Mouse (Mus musculus) heart, embryonic 15.5 days (tissue): Measurements from ENCODE around the gene Pygo1. TPM values are rescaled to one million over a fixed set of nuclear protein-coding genes. Genes with fewer than 3 reads are reported as not detected.

ENCODE experiments used
- ATAC-seq: fragments of 200-750 bp; cut with Nextera tagmentation; replicated peaks from 2 replicates; pipeline ENCODE4 v1.8.0; 2017; ENCODE audit warnings: low read depth, moderate TSS enrichment; ENCODE audit not compliant: insufficient number of reproducible peaks, insufficient read depth, low FRiP score
- H3K27ac ChIP-seq: fragments of 300-500 bp; sonication (generic); 2 replicates; pipeline ENCODE4 v1.5.1; 2015; ENCODE audit warnings: mild to moderate bottlenecking, inconsistent platforms
- H3K27me3 ChIP-seq: fragments of 300-500 bp; sonication (generic); 2 replicates; pipeline ENCODE4 v1.6.1; 2015; ENCODE audit warnings: inconsistent platforms
- H3K36me3 ChIP-seq: fragments of 300-500 bp; sonication (generic); 2 replicates; pipeline ENCODE4 v1.6.1; 2015; ENCODE audit warnings: mild to moderate bottlenecking, inconsistent platforms
- H3K4me1 ChIP-seq: fragments of 300-500 bp; sonication (generic); replicated peaks from 2 replicates; pipeline ENCODE4 v1.6.1; 2015; ENCODE audit warnings: inconsistent platforms
- H3K4me2 ChIP-seq: fragments of 300-500 bp; sonication (generic); 2 replicates; pipeline ENCODE4 v1.6.1; 2015; ENCODE audit warnings: inconsistent platforms, mild to moderate bottlenecking, moderate library complexity
- H3K4me3 ChIP-seq: fragments of 300-500 bp; sonication (generic); 2 replicates; pipeline ENCODE4 v1.5.1; 2015; ENCODE audit warnings: mild to moderate bottlenecking, inconsistent platforms
- H3K9ac ChIP-seq: fragments of 300-500 bp; sonication (generic); 2 replicates; pipeline ENCODE4 v1.6.1; 2015; ENCODE audit warnings: mild to moderate bottlenecking, inconsistent platforms
- H3K9me3 ChIP-seq: fragments of 300-500 bp; sonication (generic); replicated peaks from 2 replicates; pipeline ENCODE4 v1.6.1; 2016; ENCODE audit warnings: inconsistent platforms
- WGBS: fragments of 180-500 bp; shearing (Covaris S2); methylation state at CpG from one replicate; pipeline ENCODE4 v1.1.7; 2015; ENCODE audit warnings: mixed read lengths; 5-methylcytosine and 5-hydroxymethylcytosine counted together
- polyA plus RNA-seq: library from polyadenylated mRNA; unstranded; fragments of >200 nt; fragmentation: Nextera tagmentation; extraction: Ambion mirVana; gene quantifications from 2 replicates; pipeline ENCODE4 v1.2.1, GENCODE M21; 2015

The Pygo1 gene
- 2.1 and 2.6 TPM in 2 replicates for polyA plus RNA-seq

DNA sequence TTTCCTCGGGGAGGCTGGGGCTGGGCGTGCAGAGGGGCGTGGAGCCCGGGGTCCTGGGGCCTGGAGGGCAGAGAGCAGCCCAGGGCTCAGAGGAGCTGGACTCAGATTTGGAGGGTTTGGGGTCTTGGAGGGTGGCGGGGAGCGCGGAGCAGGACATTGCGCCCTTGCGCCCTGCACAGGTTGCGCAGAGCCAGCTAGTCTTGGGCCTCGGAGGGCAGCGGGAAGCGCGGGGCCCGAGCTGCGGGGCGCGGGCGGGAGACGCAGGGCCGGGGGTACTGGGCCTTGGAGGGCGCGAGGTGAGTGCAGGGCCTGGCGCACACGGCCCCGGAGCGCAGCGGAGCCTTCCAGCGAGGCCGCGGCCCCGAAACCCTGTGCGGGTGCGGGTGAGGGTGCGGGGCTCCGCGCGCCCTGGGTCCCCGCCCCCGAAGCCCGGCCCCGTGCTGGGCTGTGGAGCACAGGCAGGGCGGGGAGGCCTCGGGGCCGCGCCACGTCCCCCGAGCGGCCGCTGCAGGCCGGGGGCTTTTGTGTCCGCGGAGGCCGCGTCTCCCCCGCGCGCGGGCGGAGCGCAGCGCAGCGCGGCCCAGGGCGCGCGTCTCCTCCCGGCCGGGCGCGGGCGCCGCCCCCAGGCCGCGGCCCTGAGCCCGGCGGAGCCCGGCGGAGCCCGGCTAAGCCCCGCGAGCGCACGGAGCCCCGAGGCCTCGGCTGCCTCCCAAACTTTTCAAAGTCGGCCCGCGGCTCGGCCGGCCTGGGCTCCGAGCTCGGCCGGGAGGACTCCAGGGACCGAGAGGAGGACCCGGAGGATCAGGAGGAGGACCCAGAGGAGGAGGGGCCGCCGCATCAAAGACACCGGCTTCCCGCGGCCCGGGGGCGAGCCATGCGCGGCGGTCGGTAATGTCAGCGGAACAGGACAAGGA lies at the start of gene Pygo1:
TSS of gene Pygo1 (plus strand) at position 625 of the 914 bp plus-strand sequence.
- H3K27ac ChIP-seq: peak within 1 kb of the TSS; percentile 72
- peaks cover 10% of the 10 kb centered on the region; the same call in 1 of the 2 replicates for H3K4me1 ChIP-seq

DNA sequence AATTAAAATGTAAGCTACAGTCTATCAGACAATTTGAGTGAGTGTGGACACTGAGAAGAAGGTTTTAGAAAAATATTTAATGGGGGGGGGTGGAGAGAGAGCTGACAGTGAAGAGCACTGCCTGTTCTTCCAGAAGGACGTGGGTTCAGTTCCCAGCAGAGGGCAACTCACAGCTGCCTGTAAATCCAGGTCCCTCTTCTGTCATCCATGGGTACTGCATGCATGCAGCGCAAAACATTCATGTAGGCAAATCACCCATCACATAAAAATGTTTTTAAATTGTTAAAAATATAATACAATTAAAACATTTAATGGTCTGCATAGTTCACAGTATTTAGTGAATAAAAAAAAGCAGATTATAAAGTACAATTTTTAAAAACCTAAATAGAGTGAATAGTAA lies 49.6 kb upstream of the Pygo1 start:
- no peaks in the 10 kb centered on the region for H3K27me3 ChIP-seq
- WGBS: 86% methylated on average over 2 of the region's 2 CpGs
- no peak overlapping the region for H3K4me2 ChIP-seq
- peaks cover 24% of the 10 kb centered on the region for H3K4me1 ChIP-seq
- H3K36me3 ChIP-seq: no peaks in the 10 kb centered on the region
- H3K27ac ChIP-seq: no peak overlapping the region
- no peak overlapping the region for H3K4me3 ChIP-seq
- no peak for ATAC-seq
- no peak overlapping the region for H3K9ac ChIP-seq
- H3K9me3 ChIP-seq: no peaks in the 10 kb centered on the region

More for the DNA sequence above, at the start of gene Pygo1:
- Histone ChIP-seq H3K4me2 (peak within 1 kb of the TSS; percentile 98), H3K27me3 (peaks cover 11% of the 10 kb centered on the region; the same call in 1 of the 2 replicates), H3K36me3 (no peaks in the 10 kb centered on the region), H3K9ac (peak within 1 kb of the TSS; percentile 85), H3K9me3 (no peaks in the 10 kb centered on the region), H3K4me3 (peak within 1 kb of the TSS; percentile 78)
- WGBS: under 1% methylated on average over 95 of the region's 108 CpGs
- peak; percentile 72 for ATAC-seq

DNA sequence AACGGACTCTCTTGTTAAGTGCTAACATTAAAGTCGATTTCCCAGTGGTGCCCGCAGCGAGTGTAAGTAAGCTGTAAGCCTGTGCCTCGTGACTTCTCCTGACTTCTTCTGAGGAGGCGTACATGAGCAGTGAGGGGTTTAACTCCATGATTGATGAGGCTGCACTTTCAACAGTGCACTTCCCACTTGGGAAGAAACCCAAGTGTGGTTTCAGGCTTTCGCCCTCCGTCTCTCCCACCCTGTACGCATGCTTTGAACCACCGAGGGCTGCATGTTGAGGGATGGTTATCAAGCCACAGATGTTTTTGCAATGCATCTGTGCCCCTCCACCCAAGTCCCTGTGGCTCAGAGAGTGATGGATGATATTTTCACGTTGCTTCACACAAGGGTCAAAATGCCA lies 47.5 kb upstream of the Pygo1 start:
- Histone ChIP-seq H3K36me3 (no peaks in the 10 kb centered on the region), H3K4me3 (no peak overlapping the region), H3K27me3 (no peaks in the 10 kb centered on the region), H3K4me1 (peaks cover 19% of the 10 kb centered on the region), H3K4me2 (no peak overlapping the region), H3K9me3 (no peaks in the 10 kb centered on the region), H3K27ac (no peak overlapping the region), H3K9ac (no peak overlapping the region)
- 47% methylated on average over 11 of the region's 11 CpGs for WGBS
- no peak for ATAC-seq

DNA sequence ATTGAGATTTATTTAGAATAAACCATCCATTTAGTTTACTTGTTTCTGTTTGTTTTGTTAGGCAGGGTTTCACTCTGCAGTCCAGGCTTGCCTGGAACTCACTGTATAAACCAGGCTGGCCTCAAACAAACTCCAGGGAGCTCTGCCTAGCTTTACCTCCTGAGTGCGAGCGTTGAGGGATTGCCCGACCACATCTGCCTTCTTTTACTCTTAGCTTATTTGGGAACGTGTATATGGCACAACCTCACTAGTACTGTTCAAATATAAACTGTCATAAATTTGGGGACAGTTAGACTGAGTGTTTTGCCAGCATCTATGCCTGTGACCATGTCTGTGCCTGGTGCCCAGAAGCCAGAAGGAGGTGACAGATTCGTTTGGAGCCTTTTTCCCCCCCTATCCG lies 46.8 kb upstream of the Pygo1 start:
- WGBS: 51% methylated on average over 6 of the region's 6 CpGs

DNA sequence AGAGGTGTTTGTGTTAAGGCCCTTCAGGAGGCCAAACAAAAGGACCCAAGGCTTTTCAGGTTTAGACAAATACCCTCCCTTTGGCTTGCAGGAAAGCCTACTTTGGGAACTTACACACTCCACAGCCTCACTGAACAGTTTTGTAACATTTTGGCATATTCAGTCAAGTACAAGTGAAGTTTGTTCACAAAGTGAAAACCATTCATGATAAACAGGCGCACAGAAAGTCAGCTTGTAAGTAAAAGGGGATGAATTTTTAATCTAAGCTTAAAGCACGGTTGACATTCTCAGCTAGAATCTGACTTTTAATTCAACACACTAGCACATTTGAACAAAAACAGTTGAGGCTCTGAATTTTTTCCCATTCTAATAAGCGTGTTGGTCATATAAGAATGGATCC lies 45.8 kb upstream of the Pygo1 start:
- H3K4me3 ChIP-seq: no peak overlapping the region
- no peak overlapping the region for H3K9ac ChIP-seq
- no peak for ATAC-seq
- H3K27me3 ChIP-seq: no peaks in the 10 kb centered on the region
- H3K4me2 ChIP-seq: no peak overlapping the region
- no peaks in the 10 kb centered on the region for H3K36me3 ChIP-seq
- no peaks in the 10 kb centered on the region for H3K9me3 ChIP-seq
- peaks cover 21% of the 10 kb centered on the region for H3K4me1 ChIP-seq
- 77% methylated on average over 3 of the region's 3 CpGs for WGBS
- H3K27ac ChIP-seq: no peak overlapping the region

More for the DNA sequence above, 46.8 kb upstream of the Pygo1 start:
- no peak overlapping the region for H3K27ac ChIP-seq
- H3K9ac ChIP-seq: no peak overlapping the region
- H3K4me3 ChIP-seq: no peak overlapping the region
- H3K27me3 ChIP-seq: no peaks in the 10 kb centered on the region
- H3K4me1 ChIP-seq: peaks cover 19% of the 10 kb centered on the region
- no peaks in the 10 kb centered on the region for H3K9me3 ChIP-seq
- no peaks in the 10 kb centered on the region for H3K36me3 ChIP-seq
- H3K4me2 ChIP-seq: no peak overlapping the region
- ATAC-seq: no peak

DNA sequence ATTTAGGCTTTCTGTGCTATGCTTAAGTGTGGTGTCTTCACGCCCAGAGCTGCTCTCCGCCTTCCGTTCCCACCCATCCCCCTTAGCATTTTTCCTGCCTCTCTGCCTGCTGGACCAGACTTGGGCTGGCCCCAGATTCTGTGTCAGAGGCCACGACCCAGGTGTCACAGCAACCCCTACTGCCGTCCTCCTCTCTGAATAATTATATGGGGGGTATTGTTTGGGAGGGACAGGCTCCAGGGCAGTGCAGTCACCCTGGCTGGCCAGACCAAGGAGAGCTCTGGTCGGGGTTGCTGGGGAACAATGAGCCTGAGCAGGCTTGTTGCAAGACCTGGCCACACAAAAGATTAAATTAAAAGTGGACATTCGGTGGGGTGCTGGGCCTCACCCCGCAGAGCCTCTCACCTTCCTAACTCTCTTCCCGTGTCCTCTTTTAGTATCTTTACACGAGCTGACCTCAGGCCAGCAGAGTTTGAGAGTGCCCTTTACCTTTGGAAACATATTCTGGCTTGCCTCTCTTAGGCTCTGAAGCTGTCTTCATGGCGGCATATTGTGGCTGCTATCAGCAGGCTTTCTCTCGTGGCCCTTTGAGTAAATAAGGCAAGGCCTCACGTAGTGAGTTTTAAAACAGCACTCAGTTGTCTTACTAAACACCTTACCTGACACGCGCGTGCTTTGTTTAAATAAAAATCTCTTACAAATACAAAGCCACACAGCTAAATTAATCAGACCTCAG lies 45.1 kb upstream of the Pygo1 start:
- peak overlapping the region; percentile 46 for H3K27ac ChIP-seq
- no peak overlapping the region for H3K9ac ChIP-seq

DNA sequence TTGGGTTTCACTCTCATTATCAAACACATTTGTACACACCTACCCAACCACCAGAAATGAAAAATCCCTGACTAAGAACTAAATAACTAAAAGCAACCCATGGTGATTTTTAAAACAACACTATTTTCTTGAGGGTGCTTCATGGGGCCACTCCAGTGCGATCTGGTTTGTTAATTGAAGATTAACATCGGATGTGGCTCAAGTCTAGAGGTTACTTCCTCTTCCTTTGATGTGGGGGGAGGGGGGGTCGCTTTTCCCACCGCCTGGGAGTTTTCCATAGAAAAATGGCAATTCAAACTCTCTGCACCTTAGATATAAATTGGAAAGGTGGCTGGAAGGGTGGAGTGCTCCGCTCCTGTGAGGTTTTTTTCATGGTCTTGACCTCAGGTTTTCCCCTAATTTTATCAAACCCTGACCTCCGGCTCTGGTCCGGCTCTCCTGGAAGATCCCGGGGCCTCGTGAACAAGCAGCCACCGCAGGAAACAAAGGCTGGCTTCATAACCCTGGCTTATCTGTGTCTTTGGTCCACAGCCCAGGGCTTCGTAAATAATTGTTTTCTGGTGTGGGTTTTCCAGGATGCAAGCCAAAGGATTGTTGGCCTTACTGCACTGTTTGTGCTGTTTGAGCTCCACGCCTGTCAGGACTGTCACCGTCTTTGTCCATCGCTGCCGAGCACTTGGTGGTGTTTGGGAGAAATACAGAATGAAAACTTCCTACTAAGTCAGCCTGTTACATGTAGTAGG lies 44.2 kb upstream of the Pygo1 start:
- Histone ChIP-seq H3K4me2 (peak overlapping the region; percentile 16; the same call in 1 of the 2 replicates), H3K9ac (no peak overlapping the region)
- peak; percentile 48; the same call in 1 of the 2 replicates for ATAC-seq

More for the DNA sequence above, 45.1 kb upstream of the Pygo1 start:
- no peaks in the 10 kb centered on the region for H3K27me3 ChIP-seq
- no peaks in the 10 kb centered on the region for H3K9me3 ChIP-seq
- ATAC-seq: peak; percentile 31; the same call in 1 of the 2 replicates
- H3K4me1 ChIP-seq: peaks cover 21% of the 10 kb centered on the region
- WGBS: 41% methylated on average over 16 of the region's 16 CpGs
- H3K4me3 ChIP-seq: no peak overlapping the region
- H3K4me2 ChIP-seq: no peak overlapping the region
- no peaks in the 10 kb centered on the region for H3K36me3 ChIP-seq

DNA sequence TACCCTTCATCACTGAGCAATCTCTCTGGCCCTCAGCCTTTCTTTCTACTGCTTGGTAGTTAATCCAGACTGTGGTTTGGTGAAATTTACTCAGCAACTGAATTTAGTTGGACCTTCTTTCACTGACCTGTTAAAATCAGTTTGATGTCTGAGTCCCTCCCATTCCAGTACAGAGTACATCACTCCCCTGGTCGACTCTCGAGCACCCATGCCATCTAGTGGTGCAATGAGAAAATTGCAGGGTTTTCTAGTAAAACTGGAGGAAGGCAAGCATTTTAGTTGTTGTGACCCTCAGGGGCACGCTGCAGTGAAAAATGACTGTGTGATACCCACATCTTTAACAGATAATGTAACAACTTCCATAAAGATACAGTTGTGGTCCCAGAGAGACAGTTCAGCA lies 41.5 kb upstream of the Pygo1 start:
- Histone ChIP-seq H3K4me3 (no peak overlapping the region), H3K27ac (no peak overlapping the region), H3K9ac (no peak overlapping the region), H3K4me2 (no peak overlapping the region), H3K36me3 (no peaks in the 10 kb centered on the region), H3K27me3 (no peaks in the 10 kb centered on the region), H3K9me3 (no peaks in the 10 kb centered on the region), H3K4me1 (peaks cover 21% of the 10 kb centered on the region)
- 12% methylated on average over 3 of the region's 3 CpGs for WGBS
- ATAC-seq: no peak

More for the DNA sequence above, 44.2 kb upstream of the Pygo1 start:
- Histone ChIP-seq H3K27ac (peak overlapping the region; percentile 46), H3K27me3 (no peaks in the 10 kb centered on the region), H3K4me1 (peaks cover 21% of the 10 kb centered on the region), H3K36me3 (no peaks in the 10 kb centered on the region), H3K4me3 (no peak overlapping the region), H3K9me3 (no peaks in the 10 kb centered on the region)
- WGBS: 36% methylated on average over 15 of the region's 15 CpGs

DNA sequence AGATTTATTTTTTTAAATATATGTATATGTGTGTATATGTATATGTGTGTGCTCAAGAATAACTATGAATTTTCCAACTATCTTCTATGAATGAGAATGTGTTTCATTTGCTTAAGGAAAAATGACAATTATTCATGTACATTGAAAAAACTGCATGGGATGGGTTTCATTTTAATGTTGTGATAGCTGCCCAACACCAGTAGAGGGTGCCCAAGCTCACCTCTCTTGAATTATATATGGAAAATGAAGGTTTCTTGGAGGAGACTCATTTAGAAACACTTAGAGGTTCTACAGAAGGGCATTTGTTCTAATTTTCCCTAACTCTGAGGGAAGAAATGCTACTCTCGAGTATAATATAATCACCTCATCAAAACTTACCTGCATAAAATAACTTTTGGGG lies 35.7 kb upstream of the Pygo1 start:
- Histone ChIP-seq H3K4me1 (no peaks in the 10 kb centered on the region), H3K4me2 (no peak overlapping the region), H3K27me3 (no peaks in the 10 kb centered on the region), H3K36me3 (peaks cover under 1% of the 10 kb centered on the region; the same call in 1 of the 2 replicates), H3K27ac (no peak overlapping the region), H3K9ac (no peak overlapping the region), H3K4me3 (no peak overlapping the region), H3K9me3 (no peaks in the 10 kb centered on the region)
- 86% methylated on average over 1 of the region's 1 CpGs for WGBS
- ATAC-seq: no peak

DNA sequence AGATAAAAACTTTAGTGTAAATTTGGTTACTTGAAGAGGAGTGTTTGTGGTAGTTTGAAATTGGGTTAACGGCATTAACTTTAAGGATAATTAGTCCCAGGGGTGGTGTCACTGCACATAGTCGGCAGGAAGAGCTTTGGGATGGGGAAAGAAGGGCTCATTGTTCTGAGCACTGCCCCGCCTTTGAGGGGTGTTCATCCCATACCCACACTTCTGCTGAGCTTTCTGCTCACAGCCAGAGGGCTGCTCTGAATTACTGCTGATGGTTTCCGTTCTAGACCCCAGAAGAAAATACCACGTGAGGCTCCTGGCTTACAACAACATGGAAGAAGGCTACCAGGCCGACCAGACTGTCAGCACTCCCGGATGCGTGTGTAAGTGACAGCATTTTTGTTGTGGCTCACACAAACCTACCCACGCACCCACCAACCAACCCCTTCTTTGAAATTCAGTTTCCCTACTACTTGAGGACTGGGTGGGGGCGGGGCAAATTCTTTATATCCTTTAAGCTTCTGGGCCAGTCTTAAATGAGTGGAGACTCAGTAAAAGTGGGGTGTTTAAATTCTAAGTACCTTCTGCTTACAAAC lies 34.9 kb upstream of the Pygo1 start:
- Histone ChIP-seq H3K27ac (no peak overlapping the region), H3K9ac (no peak overlapping the region), H3K4me3 (no peak overlapping the region), H3K36me3 (peaks cover 5% of the 10 kb centered on the region; the same call in 1 of the 2 replicates), H3K27me3 (no peaks in the 10 kb centered on the region), H3K4me2 (no peak overlapping the region), H3K4me1 (no peaks in the 10 kb centered on the region), H3K9me3 (no peaks in the 10 kb centered on the region)
- ATAC-seq: no peak
- WGBS: 75% methylated on average over 10 of the region's 10 CpGs
